Comparison of ENCODE assay signal across 10 mouse cellular contexts in the genomic region with DNA sequence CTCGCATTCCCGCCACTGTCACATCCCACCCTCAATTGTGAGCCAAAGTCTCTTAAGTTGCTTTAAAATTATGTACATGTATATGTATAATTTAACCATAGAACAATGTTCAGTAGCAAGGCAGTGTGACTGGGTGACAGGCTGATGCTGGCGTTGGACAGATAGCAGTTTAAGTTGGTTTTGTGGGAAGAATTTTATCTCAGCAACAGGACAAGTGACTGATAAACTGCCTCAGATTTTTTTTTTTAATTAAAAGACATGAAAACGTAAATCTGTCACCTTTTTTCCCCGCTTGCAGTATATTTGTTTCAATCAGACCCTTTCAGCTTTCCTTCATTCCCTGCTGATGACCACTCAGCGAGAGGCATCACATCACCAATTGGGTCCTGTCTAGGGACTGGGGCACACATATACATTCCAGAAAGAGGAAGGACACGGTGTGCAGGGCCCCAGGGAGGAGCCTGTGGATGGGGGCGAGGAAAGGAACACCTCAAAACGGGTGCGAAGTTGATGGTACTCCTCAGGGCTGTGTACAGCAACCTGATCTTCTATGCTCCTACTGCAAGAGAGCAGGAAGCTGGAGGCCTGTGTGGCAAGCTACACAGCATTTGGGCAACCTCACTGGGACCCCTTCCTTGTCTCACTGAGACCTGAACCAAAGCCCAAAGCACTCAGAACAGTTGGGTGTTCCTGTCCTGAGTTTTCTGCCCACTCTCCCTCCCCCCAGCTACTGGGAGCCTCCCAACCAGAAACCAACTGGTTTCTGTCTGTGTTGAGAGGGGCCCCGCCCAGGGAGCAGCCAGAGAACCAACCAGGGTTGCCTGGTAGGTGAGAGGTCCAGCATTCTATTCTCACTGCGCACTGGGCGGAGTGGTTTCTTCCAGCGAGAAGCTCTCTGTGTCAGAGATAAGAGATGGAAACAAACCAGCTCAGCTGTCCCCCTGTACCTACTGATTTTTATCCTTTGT. TPM values are rescaled to one million over a fixed set of nuclear protein-coding genes. Genes with fewer than 3 reads are reported as not detected.
A peak's percentile ranks its signal among the peaks of the same experiment; 100 is the strongest.
DNase-seq lines count a peak whose midpoint lies in the region; ATAC-seq and TF ChIP-seq lines count a peak whose summit lies in the region.
"Had no signal": no experiment of that assay in that cellular context is flagged by ENCODE, and none has a peak within 500 bp of the region (broad histone marks: within the 10 kb centered on the region; RNA-seq: fewer than 3 reads in every experiment).

No protein-coding gene starts in this region.

- no peak overlapping the region for H3K4me3 ChIP-seq in forebrain, embryonic 15.5 days
- no peak overlapping the region for H3K4me3 ChIP-seq in forebrain, embryonic 14.5 days (ENCODE audit: low read depth, low read length)
- H3K4me3 ChIP-seq in MEL (ENCODE audit: control insufficient read depth in 1 of 2, insufficient read depth in 1 of 2, low read depth in 2 of 2, low read length in 2 of 2), result no peak overlapping the region

- no peak overlapping the region for H3K9ac ChIP-seq in forebrain, embryonic 15.5 days (replicated peaks)
- no peak overlapping the region for H3K9ac ChIP-seq in forebrain, embryonic 14.5 days (ENCODE audit: low read length)
- no peak overlapping the region for H3K9ac ChIP-seq in MEL (ENCODE audit: control insufficient read depth, low read depth, low read length, poor library complexity, severe bottlenecking)
- H3K9ac ChIP-seq: embryonic facial prominence, embryonic 15.5 days had no signal

- TF ChIP-seq RAD21 in MEL (IDR thresholded peaks at IDR 0.05; ENCODE audit: low read depth, low read length), result no peak

- no peaks in the 10 kb centered on the region for H3K79me2 ChIP-seq in MEL (ENCODE audit: control insufficient read depth, insufficient read depth, low read length, poor library complexity)

- TF ChIP-seq CTCF in MEL (IDR thresholded peaks at IDR 0.05 in 2 of 3, conservative IDR thresholded peaks at IDR 0.05 in 1 of 3; ENCODE audit: control insufficient read depth in 1 of 3, insufficient read depth in 1 of 3, low read depth in 2 of 3, low read length in 3 of 3, poor library complexity in 1 of 3, severe bottlenecking in 1 of 3), result no peak

- H3K4me1 ChIP-seq in forebrain, embryonic 15.5 days, result peaks cover 15% of the 10 kb centered on the region
- no peaks in the 10 kb centered on the region for H3K4me1 ChIP-seq in forebrain, embryonic 14.5 days (ENCODE audit: control insufficient read depth, insufficient read depth, low read length)
- H3K4me1 ChIP-seq in MEL (ENCODE audit: control insufficient read depth in 1 of 2, insufficient read depth in 2 of 2, low read length in 2 of 2), result peaks cover 0 to 17% of the 10 kb centered on the region in 2 experiments; a peak in 2 of 4 replicates

- 0 out of 2 replicates have a peak overlapping the region, but pooled peaks have one; percentile 20 for H3K27ac ChIP-seq in forebrain, embryonic 15.5 days (replicated peaks)
- H3K27ac ChIP-seq in forebrain, embryonic 14.5 days (ENCODE audit: low read depth, low read length), result no peak overlapping the region
- H3K27ac ChIP-seq in MEL (ENCODE audit: control insufficient read depth, low read depth, low read length), result no peak overlapping the region
- H3K27ac ChIP-seq: embryonic facial prominence, embryonic 15.5 days; midbrain, embryonic 10.5 days had no signal

- WGBS in forebrain, embryonic 15.5 days, result 77% methylated on average over 14 of the region's 14 CpGs
- WGBS in forebrain, embryonic 14.5 days, result 76% methylated on average over 14 of the region's 14 CpGs

- no peaks in the 10 kb centered on the region for H3K9me3 ChIP-seq in forebrain, embryonic 15.5 days
- no peaks in the 10 kb centered on the region for H3K9me3 ChIP-seq in forebrain, embryonic 14.5 days (replicated peaks; ENCODE audit: control insufficient read depth, low read length)
- H3K9me3 ChIP-seq in MEL (replicated peaks; ENCODE audit: insufficient read depth, low read length), result no peaks in the 10 kb centered on the region
- H3K9me3 ChIP-seq: embryonic facial prominence, embryonic 15.5 days; midbrain, embryonic 10.5 days had no signal

- no peak overlapping the region for H3K4me2 ChIP-seq in forebrain, embryonic 15.5 days (replicated peaks)
- no peak overlapping the region for H3K4me2 ChIP-seq in forebrain, embryonic 14.5 days (ENCODE audit: low read length)

- no peaks in the 10 kb centered on the region for H3K36me3 ChIP-seq in forebrain, embryonic 15.5 days
- no peaks in the 10 kb centered on the region for H3K36me3 ChIP-seq in forebrain, embryonic 14.5 days (ENCODE audit: control insufficient read depth, insufficient read depth, low read length)
- H3K36me3 ChIP-seq in MEL (ENCODE audit: control insufficient read depth in 1 of 2, insufficient read depth in 2 of 2, low read length in 2 of 2), result peaks cover 0 to 13% of the 10 kb centered on the region in 2 experiments; a peak in 2 of 4 replicates
- H3K36me3 ChIP-seq: embryonic facial prominence, embryonic 15.5 days; midbrain, embryonic 10.5 days had no signal

- no peak for DNase-seq in forebrain, embryonic 14.5 days (ENCODE audit: low spot score)
- peak; percentile 61 for DNase-seq in MEL (ENCODE audit: low read depth, low spot score)
- peak; percentile 21 for DNase-seq in heart, postnatal 4 days
- peak; percentile 78 for DNase-seq in lung, postnatal 36 days
- no peak for DNase-seq in layer of hippocampus, postnatal 36 days
- DNase-seq in cerebellum, adult 11 months, result no peak
- DNase-seq in left cerebral cortex, postnatal 25 days (ENCODE audit: low spot score in 2 of 2), result no peak

- peak; percentile 68 to 73 for TF ChIP-seq EP300 in MEL (IDR thresholded peaks at IDR 0.05; ENCODE audit: low read depth in 1 of 2, low read length in 2 of 2)

- intact Hi-C loops in left cerebral cortex, postnatal 25 days (cut with DNase I), result no loop called here

- no peak for ATAC-seq in forebrain, embryonic 15.5 days (replicated peaks)
- ATAC-seq in forebrain, embryonic 14.5 days, result no peak

- H3K27me3 ChIP-seq in forebrain, embryonic 15.5 days, result 0 out of 2 replicates have a peak, but pooled peaks cover 2% of the 10 kb centered on the region
- no peaks in the 10 kb centered on the region for H3K27me3 ChIP-seq in forebrain, embryonic 14.5 days (replicated peaks; ENCODE audit: control insufficient read depth, insufficient read depth, low read length)
- peaks cover 0 to 2% of the 10 kb centered on the region in 2 experiments; a peak in 2 of 4 replicates for H3K27me3 ChIP-seq in MEL (ENCODE audit: control insufficient read depth in 1 of 2, insufficient read depth in 2 of 2, low read length in 2 of 2)
- H3K27me3 ChIP-seq: embryonic facial prominence, embryonic 15.5 days had no signal

- TF ChIP-seq POLR2A in MEL (IDR thresholded peaks at IDR 0.05; ENCODE audit: control insufficient read depth in 1 of 2, insufficient read depth in 1 of 2, low read depth in 1 of 2, low read length in 2 of 2, poor library complexity in 1 of 2), result no peak

TF ChIP-seq in MEL, 35 proteins besides CTCF, POLR2A, EP300 and RAD21:
- TF ChIP-seq POLR2AphosphoS5 (IDR thresholded peaks at IDR 0.05; ENCODE audit: borderline replicate concordance, low read depth, low read length) (no peak), MYC (IDR thresholded peaks at IDR 0.05; ENCODE audit: low read depth, low read length) (no peak), ETS1 (IDR thresholded peaks at IDR 0.05; ENCODE audit: low read depth, low read length) (0 out of 2 replicates have a peak, but pooled peaks have one; percentile 15), CHD2 (IDR thresholded peaks at IDR 0.05; ENCODE audit: low read length) (no peak), MAFK (IDR thresholded peaks at IDR 0.05; ENCODE audit: borderline replicate concordance, low read depth, low read length) (peak; percentile 57; the same call in 1 of the 2 replicates), TCF12 (IDR thresholded peaks at IDR 0.05; ENCODE audit: low read depth, low read length) (peak; percentile 62; the same call in 1 of the 2 replicates), GABPA (IDR thresholded peaks at IDR 0.05; ENCODE audit: low read depth, low read length) (no peak), BHLHE40 (IDR thresholded peaks at IDR 0.05; ENCODE audit: borderline replicate concordance, low read depth, low read length) (peak; percentile 65; the same call in 1 of the 2 replicates), RCOR1 (IDR thresholded peaks at IDR 0.05; ENCODE audit: low read depth, low read length) (peak; percentile 98), TAL1 (IDR thresholded peaks at IDR 0.05; ENCODE audit: low read length) (0 out of 2 replicates have a peak, but pooled peaks have one; percentile 19), GATA1 (IDR thresholded peaks at IDR 0.05; ENCODE audit: low read depth, low read length) (peak; percentile 82), ZNF384 (IDR thresholded peaks at IDR 0.05; ENCODE audit: low read depth, low read length) (peak; percentile 80)
TF ChIP-seq in MEL: peak in this region for 8.

RNA-seq across cellular contexts. Expression of gene Ano10, which starts 15.1 kb away (rescaled TPM):
- polyA plus RNA-seq in forebrain, embryonic 15.5 days (2015; fragmentation: Nextera tagmentation; extraction: Ambion mirVana), result 34.4 and 35.2 TPM in 2 replicates
- polyA plus RNA-seq in forebrain, embryonic 14.5 days (2014; fragmentation: Nextera tagmentation; extraction: Ambion mirVana), result 42.4 and 45.2 TPM in 2 replicates
- total RNA-seq in MEL (2012; rRNA removed), result 0.29 and 0.54 TPM in 2 replicates
- 1 to 10 TPM in 1 of 2 experiments, not detected in 1; 3.1 TPM for polyA plus RNA-seq in MEL (2012; ENCODE audit: insufficient read depth in 1 of 2, insufficient read length in 2 of 2, low read depth in 1 of 2, low replicate concordance in 2 of 2, missing spikeins in 1 of 2)
- 10 to 100 TPM; 23.7 to 25.5 TPM for total RNA-seq in heart, postnatal 4 days (2021)
- total RNA-seq in layer of hippocampus, postnatal 36 days (2021), result 10 to 100 TPM; 20.4 to 20.8 TPM
- total RNA-seq in left cerebral cortex, postnatal 25 days (2021), result 10 to 100 TPM; 27.1 to 28.1 TPM

RNA-seq across cellular contexts. Expression of gene Abhd5, which starts 42.1 kb away (rescaled TPM):
- 20.5 and 24.5 TPM in 2 replicates for polyA plus RNA-seq in forebrain, embryonic 15.5 days (2015; fragmentation: Nextera tagmentation; extraction: Ambion mirVana)
- 26.9 and 29.9 TPM in 2 replicates for polyA plus RNA-seq in forebrain, embryonic 14.5 days (2014; fragmentation: Nextera tagmentation; extraction: Ambion mirVana)
- total RNA-seq in MEL (2012; rRNA removed), result 14.2 and 14.3 TPM in 2 replicates
- 10 to 100 TPM in 1 of 2 experiments, not detected in 1; 20.2 TPM for polyA plus RNA-seq in MEL (2012; ENCODE audit: insufficient read depth in 1 of 2, insufficient read length in 2 of 2, low read depth in 1 of 2, low replicate concordance in 2 of 2, missing spikeins in 1 of 2)
- total RNA-seq in heart, postnatal 4 days (2021), result 10 to 100 TPM; 41.4 to 44.1 TPM
- 10 to 100 TPM; 15.0 to 21.7 TPM for total RNA-seq in layer of hippocampus, postnatal 36 days (2021)
- total RNA-seq in left cerebral cortex, postnatal 25 days (2021), result 10 to 100 TPM; 22.4 to 27.0 TPM

Comparison
In these comparisons a context has a peak if more than half of its experiments do, and no peak if none do; other contexts are left out.
1. DNase-seq: peak in MEL (single experiment), heart, postnatal 4 days (single experiment) and lung, postnatal 36 days (single experiment); none in forebrain, embryonic 14.5 days (single experiment), layer of hippocampus, postnatal 36 days (0 of 2), cerebellum, adult 11 months (single experiment) and left cerebral cortex, postnatal 25 days (0 of 2).
2. RNA of gene Ano10, which starts 15.1 kb away (total RNA-seq): 27.1 to 28.1 TPM in left cerebral cortex, postnatal 25 days, 23.7 to 25.5 TPM in heart, postnatal 4 days and 20.4 to 20.8 TPM in layer of hippocampus, postnatal 36 days; 0.29 to 0.54 TPM in MEL; every median in the first group is over 10 times any median in the second.